Mouse (Mus musculus) liver, postnatal 0 days (tissue): Measurements from ENCODE around the gene Sycp2. TPM values are rescaled to one million over a fixed set of nuclear protein-coding genes. Genes with fewer than 3 reads are reported as not detected.

ENCODE experiments used
- ATAC-seq: fragments of 200-750 bp; cut with Nextera tagmentation; 2 replicates; pipeline ENCODE4 v1.8.0; 2017; ENCODE audit warnings: mild to moderate bottlenecking, moderate library complexity
- DNase-seq: peaks from one replicate; pipeline ENCODE4 v3.0.0-alpha.2; 2016
- H3K27ac ChIP-seq: fragments of 300-500 bp; sonication (generic); 2 replicates; pipeline ENCODE4 v1.5.1; 2014; ENCODE audit warnings: antibody characterized with exemption, moderate library complexity, mild to moderate bottlenecking, low read depth
- H3K27me3 ChIP-seq: fragments of 300-500 bp; sonication (generic); 2 replicates; pipeline ENCODE4 v1.6.1; 2014; ENCODE audit warnings: low read length, control low read depth, mixed read lengths; ENCODE audit not compliant: insufficient read depth
- H3K36me3 ChIP-seq: fragments of 300-500 bp; sonication (generic); replicated peaks from 2 replicates; pipeline ENCODE4 v1.6.1; 2014; ENCODE audit warnings: mild to moderate bottlenecking, control low read depth, low read length, moderate library complexity, mixed read lengths; ENCODE audit not compliant: insufficient read depth
- H3K4me1 ChIP-seq: fragments of 300-500 bp; sonication (generic); 2 replicates; pipeline ENCODE4 v1.6.1; 2014; ENCODE audit warnings: antibody characterized with exemption, mild to moderate bottlenecking, control low read depth; ENCODE audit not compliant: insufficient read depth
- H3K4me2 ChIP-seq: fragments of 300-500 bp; sonication (generic); 2 replicates; pipeline ENCODE4 v1.6.1; 2014; ENCODE audit warnings: low read depth, mild to moderate bottlenecking, low read length, moderate library complexity, mixed read lengths
- H3K4me3 ChIP-seq: fragments of 300-500 bp; sonication (generic); 2 replicates; pipeline ENCODE4 v1.5.1; 2014; ENCODE audit warnings: low read depth, low read length
- H3K9ac ChIP-seq: fragments of 300-500 bp; sonication (generic); replicated peaks from 2 replicates; pipeline ENCODE4 v1.6.1; 2014; ENCODE audit warnings: mild to moderate bottlenecking, moderate library complexity
- H3K9me3 ChIP-seq: fragments of 300-500 bp; sonication (generic); 2 replicates; pipeline ENCODE4 v1.6.1; 2016; ENCODE audit warnings: mild to moderate bottlenecking, control low read depth, low read length, mixed read lengths
- CTCF ChIP-seq: sonication (generic); IDR thresholded peaks from 2 replicates; pipeline ENCODE4 v1.5.1; 2016; ENCODE audit warnings: antibody characterized with exemption, low read depth
- EP300 ChIP-seq: IDR thresholded peaks from 2 replicates; pipeline ENCODE4 v1.6.1; 2016; ENCODE audit warnings: antibody characterized with exemption, low read depth, mild to moderate bottlenecking
- WGBS: fragments of 180-500 bp; shearing (Covaris S2); extraction: QIAGEN DNeasy Blood & Tissue Kit; methylation state at CpG from one replicate; pipeline ENCODE4 v1.1.7; 2014; ENCODE audit not compliant: insufficient replicate concordance; 5-methylcytosine and 5-hydroxymethylcytosine counted together
- polyA plus RNA-seq: library from polyadenylated mRNA; unstranded; fragments of >200 nt; fragmentation: Nextera tagmentation; extraction: Ambion mirVana; gene quantifications from 2 replicates; pipeline ENCODE4 v1.2.1, GENCODE M21; 2015

The Sycp2 gene
- 0.01 TPM in 1 of 2 replicates, not detected in the other for polyA plus RNA-seq

DNA sequence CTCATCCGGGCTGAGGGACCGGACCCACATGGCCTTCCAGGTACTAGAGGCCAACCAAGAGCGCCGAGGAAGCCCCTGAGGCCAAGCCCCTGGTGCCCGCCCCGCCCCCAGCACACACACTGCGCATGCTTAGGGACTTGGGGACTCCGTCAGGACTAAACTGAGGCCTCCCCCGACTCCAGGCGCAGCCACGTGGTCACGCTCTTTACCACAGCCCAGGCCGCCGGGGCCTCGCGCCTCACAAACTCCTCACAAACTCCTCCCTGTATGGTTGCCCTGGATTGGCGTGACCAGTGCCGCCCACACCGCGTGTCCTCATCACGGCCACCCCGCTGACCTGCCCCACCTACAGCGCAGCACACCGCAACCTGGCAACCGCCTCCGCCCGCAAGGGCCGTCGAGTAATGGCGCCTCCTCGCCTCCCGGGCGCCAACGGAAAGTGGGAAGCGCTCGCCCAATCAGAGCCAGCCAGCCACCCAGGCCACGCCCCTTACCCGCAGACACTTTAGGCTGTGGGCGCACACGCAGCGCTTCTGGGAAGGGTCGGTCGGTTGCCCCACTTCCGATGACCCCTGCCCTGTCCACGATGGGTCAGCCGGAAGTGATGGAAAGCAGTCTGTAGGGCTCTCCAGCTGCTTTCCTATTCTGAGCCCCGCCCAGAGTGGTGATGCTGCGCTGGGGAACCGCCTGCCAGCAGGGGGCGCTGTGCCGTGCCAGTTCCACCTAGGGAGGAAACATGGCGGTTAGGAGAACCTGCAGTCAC is at the start of gene Sycp2:
Gene Sycp2, minus strand, starts transcription at position 633 of the 763 bp plus-strand sequence.
- no peak within 1 kb of the TSS for H3K4me3 ChIP-seq
- TF ChIP-seq EP300, result no peak
- peak; percentile 53 for TF ChIP-seq CTCF
- H3K4me2 ChIP-seq, result no peak within 1 kb of the TSS
- H3K9me3 ChIP-seq, result no peaks in the 10 kb centered on the region
- H3K36me3 ChIP-seq, result no peaks in the 10 kb centered on the region
- 0 out of 2 replicates have a peak, but pooled peaks cover 3% of the 10 kb centered on the region for H3K27me3 ChIP-seq
- DNase-seq (no peak), ATAC-seq (peak; percentile 25; the same call in 1 of the 2 replicates)
- H3K27ac ChIP-seq, result no peak within 1 kb of the TSS
- no peaks in the 10 kb centered on the region for H3K4me1 ChIP-seq
- no peak within 1 kb of the TSS for H3K9ac ChIP-seq
- 83% methylated on average over 51 of the region's 52 CpGs for WGBS

DNA sequence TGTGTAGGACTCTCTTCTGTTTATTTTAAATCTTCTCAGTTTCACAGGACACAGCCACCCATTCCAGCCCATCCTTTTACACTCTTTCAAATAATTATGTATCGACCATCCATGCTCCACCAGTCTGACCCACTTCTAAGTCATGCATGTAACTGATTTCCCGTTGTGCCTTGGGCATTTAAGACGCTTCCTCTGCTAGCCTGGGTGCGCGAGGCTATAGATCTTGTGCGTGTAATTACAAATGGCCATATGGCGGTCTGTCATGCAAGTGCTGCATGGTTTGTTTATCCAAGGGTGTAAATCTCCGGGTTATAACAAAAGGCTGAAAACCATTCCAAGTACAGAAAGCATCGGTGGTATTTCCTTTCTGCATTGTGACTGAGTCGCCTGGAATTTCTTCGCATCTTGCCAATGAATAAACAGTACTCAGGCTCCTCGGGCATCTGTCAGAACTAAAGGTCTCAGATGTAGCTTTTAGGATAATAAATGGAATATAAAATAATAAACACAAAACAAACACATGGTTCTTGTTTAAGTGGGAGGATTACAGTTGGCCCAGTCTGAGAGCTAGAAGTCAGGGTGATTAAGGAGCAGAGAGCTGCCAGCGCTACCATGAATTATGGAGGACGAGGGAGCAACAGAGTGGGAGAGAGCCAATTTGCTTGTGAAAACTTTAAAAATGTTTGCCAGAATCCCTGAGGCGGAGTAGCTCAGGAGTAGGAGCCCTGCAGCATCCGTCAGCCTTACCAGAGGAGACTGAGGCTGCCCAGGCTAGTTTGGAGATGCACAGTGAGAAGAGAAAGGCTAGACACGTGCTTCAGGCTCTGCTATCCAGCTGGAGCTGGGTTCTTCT is 47.4 kb upstream of the Sycp2 start:
- no peak for DNase-seq
- no peak overlapping the region for H3K4me2 ChIP-seq
- TF ChIP-seq CTCF (no peak), EP300 (no peak)

DNA sequence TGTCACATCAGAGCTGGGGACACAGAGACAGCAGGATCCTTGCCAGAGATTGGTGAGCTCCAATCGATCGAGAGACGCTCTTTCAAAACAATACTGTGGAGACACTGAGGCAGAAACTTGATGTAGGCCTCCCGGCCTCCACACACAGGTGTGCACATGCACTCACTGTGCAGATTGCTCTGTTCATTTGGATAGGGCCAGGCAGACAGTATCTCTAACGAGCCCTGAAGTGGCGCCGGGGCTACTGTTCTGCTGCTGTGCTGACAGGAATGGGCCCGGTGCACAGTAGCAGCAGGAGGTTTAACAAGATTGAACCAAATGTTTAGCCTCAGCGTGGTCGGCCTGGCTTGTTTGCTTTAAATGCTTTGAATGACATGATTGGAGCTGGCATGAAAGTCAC is 43.5 kb upstream of the Sycp2 start:
- no peak for TF ChIP-seq CTCF
- H3K36me3 ChIP-seq, result no peaks in the 10 kb centered on the region
- no peaks in the 10 kb centered on the region for H3K27me3 ChIP-seq
- no peak overlapping the region for H3K4me3 ChIP-seq
- ATAC-seq, result no peak
- no peaks in the 10 kb centered on the region for H3K9me3 ChIP-seq
- no peak overlapping the region for H3K4me2 ChIP-seq
- 75% methylated on average over 10 of the region's 10 CpGs for WGBS
- no peak overlapping the region for H3K9ac ChIP-seq
- DNase-seq, result no peak
- no peaks in the 10 kb centered on the region for H3K4me1 ChIP-seq
- no peak overlapping the region for H3K27ac ChIP-seq

More for the DNA sequence above, 47.4 kb upstream of the Sycp2 start:
- H3K36me3 ChIP-seq, result no peaks in the 10 kb centered on the region
- H3K4me1 ChIP-seq, result no peaks in the 10 kb centered on the region
- no peak overlapping the region for H3K27ac ChIP-seq
- H3K9me3 ChIP-seq, result no peaks in the 10 kb centered on the region
- H3K9ac ChIP-seq, result no peak overlapping the region
- no peak for ATAC-seq
- H3K4me3 ChIP-seq, result no peak overlapping the region
- 39% methylated on average over 17 of the region's 17 CpGs for WGBS
- no peaks in the 10 kb centered on the region for H3K27me3 ChIP-seq

- WGBS, result 24% methylated on average over 2 of the region's 2 CpGs
- H3K27me3 ChIP-seq, result no peaks in the 10 kb centered on the region
Measured at GRCm38 (mm10) chr2:178450236-178450635, 42.8 kb upstream of the Sycp2 start.

DNA sequence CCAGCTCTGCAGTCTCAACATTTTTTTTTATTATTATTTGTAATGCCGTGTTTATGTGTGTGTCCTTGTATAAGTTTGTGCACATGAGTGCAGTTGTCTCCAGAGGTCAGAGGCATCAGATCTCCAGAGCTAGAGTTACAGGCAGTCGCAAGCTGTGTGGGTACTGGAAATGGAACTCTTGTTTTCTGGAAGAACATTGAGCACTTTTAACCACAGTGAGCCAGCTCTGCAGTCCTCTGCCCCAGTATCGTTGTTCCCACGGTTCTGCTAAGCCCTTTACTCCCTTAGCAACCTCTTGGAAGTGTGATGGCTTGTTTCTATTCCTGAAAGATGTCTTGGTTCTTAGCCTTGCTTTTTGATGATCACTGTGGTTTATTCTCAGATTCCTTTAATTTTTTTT is 41.9 kb upstream of the Sycp2 start:
- DNase-seq (no peak), ATAC-seq (no peak)
- Histone ChIP-seq H3K4me2 (no peak overlapping the region), H3K36me3 (no peaks in the 10 kb centered on the region), H3K9ac (no peak overlapping the region), H3K9me3 (no peaks in the 10 kb centered on the region), H3K27ac (no peak overlapping the region), H3K27me3 (no peaks in the 10 kb centered on the region), H3K4me3 (no peak overlapping the region), H3K4me1 (no peaks in the 10 kb centered on the region)
- 79% methylated on average over 4 of the region's 4 CpGs for WGBS
- no peak for TF ChIP-seq CTCF
- no peak for TF ChIP-seq EP300

More at GRCm38 (mm10) chr2:178450236-178450635, 42.8 kb upstream of the Sycp2 start:
- DNase-seq (no peak), ATAC-seq (no peak)
- H3K9me3 ChIP-seq, result no peaks in the 10 kb centered on the region
- H3K4me3 ChIP-seq, result no peak overlapping the region
- TF ChIP-seq EP300 (no peak), CTCF (no peak)
- H3K27ac ChIP-seq, result no peak overlapping the region
- no peak overlapping the region for H3K4me2 ChIP-seq
- no peaks in the 10 kb centered on the region for H3K4me1 ChIP-seq
- no peak overlapping the region for H3K9ac ChIP-seq
- H3K36me3 ChIP-seq, result no peaks in the 10 kb centered on the region

DNA sequence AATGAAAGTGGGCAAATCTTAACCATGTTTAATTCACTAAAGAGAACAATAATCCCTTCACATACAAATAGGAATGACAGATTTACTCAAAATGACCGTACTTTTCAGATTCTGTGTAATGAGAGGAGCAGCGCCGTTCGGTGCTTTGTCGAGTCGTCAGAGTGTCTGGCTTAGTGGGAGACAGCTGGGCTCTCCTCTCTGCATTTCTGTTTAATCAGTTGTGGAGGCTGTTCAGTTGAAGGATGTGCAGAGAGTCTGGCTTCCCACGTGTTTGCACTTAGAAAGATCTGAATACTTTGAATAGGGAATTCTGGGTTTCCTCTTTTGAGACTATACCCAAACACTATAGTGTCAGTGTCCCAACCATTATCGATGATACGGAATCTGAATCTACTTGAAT is 29.8 kb upstream of the Sycp2 start:
- TF ChIP-seq CTCF (no peak), EP300 (no peak)

More for the DNA sequence above, 29.8 kb upstream of the Sycp2 start:
- Histone ChIP-seq H3K9me3 (no peaks in the 10 kb centered on the region), H3K27ac (no peak overlapping the region), H3K4me3 (no peak overlapping the region), H3K4me1 (no peaks in the 10 kb centered on the region), H3K36me3 (no peaks in the 10 kb centered on the region), H3K27me3 (no peaks in the 10 kb centered on the region), H3K9ac (no peak overlapping the region), H3K4me2 (no peak overlapping the region)
- no peak for DNase-seq
- no peak for ATAC-seq
- 72% methylated on average over 9 of the region's 9 CpGs for WGBS
